Mouse (Mus musculus) cerebellum, adult (tissue): ENCODE results near the gene Clk4.

ENCODE experiments used
- ATAC-seq: cut with Nextera tagmentation; 2 replicates; pipeline ENCODE4 v1.9.2; 2017; ENCODE audit warnings: mild to moderate bottlenecking, moderate library complexity, mixed read lengths; ENCODE audit not compliant: insufficient number of reproducible peaks, low FRiP score, low TSS enrichment

Gene Clk4

DNA sequence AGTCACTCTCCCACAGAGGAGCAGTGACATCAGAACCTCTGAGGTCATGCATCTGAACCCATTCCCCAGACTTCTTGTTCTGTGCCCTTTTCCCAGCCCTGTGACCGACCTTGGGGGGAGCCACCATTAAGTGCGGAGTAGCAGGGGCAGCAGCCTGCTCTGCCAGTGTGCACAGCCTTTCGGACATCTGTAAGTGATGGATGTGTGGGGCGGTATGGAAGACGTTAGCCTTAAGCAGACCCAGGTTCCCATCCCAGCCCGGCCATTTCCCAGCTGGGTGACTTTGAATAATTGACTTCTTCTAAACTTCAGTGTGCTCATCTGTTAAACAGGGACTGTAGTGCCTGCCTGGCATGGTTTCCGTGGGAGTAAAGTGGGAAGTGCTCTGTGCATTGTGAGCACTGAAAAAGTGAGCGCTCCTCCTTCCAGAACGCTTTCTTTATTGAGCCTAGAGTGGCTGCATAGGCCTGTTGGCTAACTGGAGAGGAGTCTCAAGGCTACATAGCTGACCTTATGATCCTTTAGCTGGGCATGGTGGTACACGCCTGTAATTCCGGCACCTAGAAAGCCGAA lies 42.5 kb downstream of the Clk4 start:
- no peak for ATAC-seq

GRCm38 (mm10) chr11:51308306-51308705 lies 46.8 kb downstream of the Clk4 start:
- no peak for ATAC-seq

GRCm38 (mm10) chr11:51311846-51312245 lies 50.3 kb downstream of the Clk4 start:
- ATAC-seq: no peak

DNA sequence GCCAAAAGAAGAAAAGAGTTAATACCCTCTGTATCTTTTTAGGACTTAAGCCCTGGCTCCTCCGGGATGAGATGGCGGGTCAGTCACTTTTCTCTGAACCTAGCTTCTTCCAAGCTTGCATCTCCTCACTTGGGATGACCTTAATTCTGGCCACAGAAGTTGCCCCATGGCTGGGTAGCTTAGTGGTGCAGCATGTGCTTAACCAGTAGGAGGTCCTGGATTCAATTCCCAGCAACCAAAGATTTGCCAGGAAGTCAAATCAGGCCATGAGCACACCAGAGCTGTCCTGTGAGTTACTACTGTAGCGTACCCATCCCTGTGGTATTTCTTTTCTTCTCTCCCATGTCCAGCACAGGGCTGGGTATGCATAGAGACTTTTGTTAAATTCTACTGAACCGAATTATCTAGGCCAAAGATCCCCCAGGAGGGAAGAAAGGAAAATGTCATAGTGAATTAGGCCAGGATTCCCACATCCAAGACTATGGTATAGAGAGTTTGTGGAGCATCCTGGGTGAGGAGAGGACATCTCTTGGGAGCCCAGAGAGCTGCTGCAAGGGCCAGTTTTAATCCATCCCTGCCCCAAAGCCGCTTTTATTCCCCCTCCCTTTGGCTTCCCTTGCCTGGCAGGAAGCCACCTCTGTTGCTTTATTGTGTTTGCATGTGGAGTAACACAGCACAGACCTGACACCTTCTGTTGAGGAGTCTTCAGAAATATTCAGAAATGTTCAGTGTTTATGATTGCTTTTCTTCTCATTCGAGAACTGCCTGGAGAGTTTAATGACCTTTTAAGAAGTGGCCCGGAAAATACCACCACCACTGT lies 54.7 kb downstream of the Clk4 start:
- no peak for ATAC-seq

GRCm38 (mm10) chr11:51320609-51321008 lies 59.1 kb downstream of the Clk4 start:
- no peak for ATAC-seq

GRCm38 (mm10) chr11:51326908-51327307 lies 65.4 kb downstream of the Clk4 start:
- ATAC-seq: no peak

GRCm38 (mm10) chr11:51328387-51328942 lies 66.9 kb downstream of the Clk4 start:
- ATAC-seq: no peak

- no peak for ATAC-seq
These were observed 68.5 kb downstream of the Clk4 start for GRCm38 (mm10) chr11:51329837-51330714.
